Mouse (Mus musculus) G1E (cell line): ENCODE data around the gene Abca17. TPM values are rescaled to one million over a fixed set of nuclear protein-coding genes. Genes with fewer than 3 reads are reported as not detected.

Experiments
- ATAC-seq: 2 replicates; pipeline ENCODE4 v1.8.0; 2016; ENCODE audit warnings: mild to moderate bottlenecking; ENCODE audit not compliant: insufficient number of reproducible peaks, poor library complexity, low FRiP score, severe bottlenecking; ENCODE audit errors: extremely low read depth
- DNase-seq: peaks from one replicate; pipeline ENCODE4 v3.0.0; 2012; ENCODE audit warnings: low spot score
- H3K27me3 ChIP-seq: 2 replicates; pipeline ENCODE4 v1.6.1; 2012; ENCODE audit warnings: mild to moderate bottlenecking, low read length, inconsistent platforms; ENCODE audit not compliant: insufficient read depth
- H3K36me3 ChIP-seq: replicated peaks from 2 replicates; pipeline ENCODE3; 2012; ENCODE audit warnings: mild to moderate bottlenecking, inconsistent platforms
- H3K4me1 ChIP-seq: 2 replicates; pipeline ENCODE4 v1.6.1; 2012; ENCODE audit warnings: low read depth, low read length, inconsistent platforms, mixed read lengths; ENCODE audit not compliant: insufficient read depth
- H3K4me3 ChIP-seq: 2 replicates; pipeline ENCODE4 v1.5.1; 2012; ENCODE audit warnings: low read depth, mild to moderate bottlenecking, inconsistent platforms, low read length, moderate library complexity, mixed read lengths
- H3K9me3 ChIP-seq: replicated peaks from 2 replicates; pipeline ENCODE4 v1.6.1; 2012; ENCODE audit warnings: inconsistent platforms
- CTCF ChIP-seq: IDR thresholded peaks from 2 replicates; pipeline ENCODE4 v1.5.1; 2012; ENCODE audit warnings: low read depth, low read length, inconsistent platforms, mixed read lengths
- GATA1 ChIP-seq: IDR thresholded peaks from 2 replicates; pipeline ENCODE4 v1.6.1; 2012; ENCODE audit warnings: borderline replicate concordance, low read length, inconsistent platforms, mixed read lengths
- GATA2 ChIP-seq: IDR thresholded peaks from 2 replicates; pipeline ENCODE4 v1.6.1; 2012; ENCODE audit warnings: low read depth, low read length, inconsistent platforms, borderline replicate concordance
- POLR2AphosphoS5 ChIP-seq: IDR thresholded peaks from 2 replicates; pipeline ENCODE4 v1.6.1; 2012; ENCODE audit warnings: low read depth, low read length, inconsistent platforms; ENCODE audit not compliant: insufficient replicate concordance
- TAL1 ChIP-seq: conservative IDR thresholded peaks from 2 replicates; pipeline ENCODE4 v1.6.1; 2012; ENCODE audit warnings: low read depth, low read length, inconsistent platforms, mixed read lengths
- polyA plus RNA-seq: library from polyadenylated mRNA; stranded (reverse); fragments of >175 nt; gene quantifications from 2 replicates; pipeline ENCODE4 v1.2.3, GENCODE M21; 2012
- total RNA-seq, 2 experiments: library from RNA; stranded (forward) in 1 of 2; stranded (reverse) in 1 of 2; fragments of 200-1000 nt in 1 of 2; fragments of >200 nt in 1 of 2; fragmentation: Nextera tagmentation in 1 of 2; gene quantifications; 2 replicates each; pipeline ENCODE4 v1.2.3; 2014 to 2017

The Abca17 gene
- total and polyA plus RNA-seq, 3 experiments: under 0.01 TPM; not detected in 2

DNA sequence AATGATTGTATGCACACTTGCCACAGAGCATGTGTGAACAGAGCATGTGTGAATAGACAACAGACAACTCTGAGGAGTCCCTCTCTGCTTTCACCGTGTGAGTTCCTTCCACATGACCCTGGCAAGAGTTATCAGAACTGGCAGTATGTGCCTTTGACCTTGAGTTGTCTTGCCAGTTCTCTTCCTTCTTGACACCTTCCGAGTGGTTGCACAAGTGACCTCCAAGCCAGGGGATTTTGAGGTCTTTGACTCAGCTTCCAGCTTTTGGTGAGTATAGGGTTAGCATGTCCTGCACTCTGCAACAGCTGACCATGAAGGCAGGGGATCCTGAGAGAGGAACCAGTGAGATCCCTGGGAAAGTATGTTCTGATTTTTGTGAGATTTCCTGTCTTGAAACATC lies 27.6 kb upstream of the Abca17 start:
- H3K4me3 ChIP-seq: no peak overlapping the region
- no peaks in the 10 kb centered on the region for H3K27me3 ChIP-seq
- DNase-seq (no peak), ATAC-seq (no peak)
- H3K4me1 ChIP-seq: peaks cover 5% of the 10 kb centered on the region; the same call in 1 of the 2 replicates
- H3K36me3 ChIP-seq: peaks cover 89% of the 10 kb centered on the region
- no peak for TF ChIP-seq POLR2AphosphoS5
- no peak for TF ChIP-seq GATA1
- TF ChIP-seq GATA2: no peak
- TF ChIP-seq CTCF: no peak
- TF ChIP-seq TAL1: no peak
- H3K9me3 ChIP-seq: no peaks in the 10 kb centered on the region

DNA sequence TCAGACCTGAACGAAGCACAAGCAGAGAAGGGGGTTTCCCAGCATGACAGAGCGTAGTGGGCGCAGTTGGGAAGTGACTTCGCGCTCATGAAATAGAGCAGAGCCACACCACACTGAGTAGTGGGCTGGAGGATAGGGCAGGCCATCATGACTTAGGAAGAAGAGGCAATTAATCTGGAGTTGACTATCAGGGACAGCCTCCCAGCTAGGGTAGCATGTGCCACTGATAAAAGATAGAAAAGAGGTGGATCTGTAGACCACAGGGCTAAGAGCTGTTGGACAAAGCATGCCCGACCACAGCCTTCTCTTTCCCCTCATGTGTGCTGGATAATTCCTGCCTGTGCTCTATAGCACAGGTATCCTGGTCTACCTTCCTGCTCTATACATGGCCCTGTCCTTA lies 25.0 kb upstream of the Abca17 start:
- ATAC-seq: no peak
- Histone ChIP-seq H3K4me3 (no peak overlapping the region), H3K9me3 (no peaks in the 10 kb centered on the region), H3K4me1 (peaks cover 5% of the 10 kb centered on the region; the same call in 1 of the 2 replicates), H3K36me3 (peaks cover 89% of the 10 kb centered on the region), H3K27me3 (no peaks in the 10 kb centered on the region)
- no peak for DNase-seq
- no peak for TF ChIP-seq POLR2AphosphoS5
- TF ChIP-seq CTCF: no peak
- no peak for TF ChIP-seq TAL1
- no peak for TF ChIP-seq GATA2
- no peak for TF ChIP-seq GATA1

DNA sequence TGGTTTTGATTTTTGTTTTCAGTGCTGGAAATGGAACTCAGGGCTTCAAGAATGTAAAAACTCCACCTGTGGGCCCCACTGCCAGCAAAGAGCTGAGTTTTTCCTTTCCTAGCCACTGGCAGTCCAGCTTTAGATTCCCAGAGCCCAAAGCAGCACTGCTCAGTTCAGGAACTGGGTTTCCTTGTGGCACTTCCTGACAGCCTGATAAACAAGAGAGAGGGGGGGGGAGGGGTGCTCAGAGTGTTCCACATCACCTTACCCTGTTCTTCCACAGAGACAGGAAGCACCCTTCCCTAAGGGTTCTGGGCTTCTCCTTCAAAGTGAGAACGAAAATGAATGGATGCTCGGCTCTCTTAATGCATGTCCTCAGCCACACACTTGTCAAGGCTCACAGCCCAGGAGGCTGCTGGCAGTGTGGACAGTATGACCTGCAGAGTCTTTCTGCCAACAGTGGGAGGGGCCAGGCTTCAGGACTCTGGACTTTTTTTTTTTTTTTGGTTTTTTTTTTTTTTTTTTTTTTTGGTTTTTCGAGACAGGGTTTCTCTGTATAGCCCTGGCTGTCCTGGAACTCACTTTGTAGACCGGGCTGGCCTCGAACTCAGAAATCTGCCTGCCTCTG lies 24.3 kb upstream of the Abca17 start:
- H3K4me3 ChIP-seq: no peak overlapping the region
- no peak for DNase-seq
- H3K27me3 ChIP-seq: no peaks in the 10 kb centered on the region
- TF ChIP-seq GATA2 (no peak), TAL1 (no peak), GATA1 (no peak), CTCF (no peak), POLR2AphosphoS5 (no peak)
- no peak for ATAC-seq
- no peaks in the 10 kb centered on the region for H3K9me3 ChIP-seq
- peaks cover 5% of the 10 kb centered on the region; the same call in 1 of the 2 replicates for H3K4me1 ChIP-seq
- peaks cover 93% of the 10 kb centered on the region for H3K36me3 ChIP-seq

DNA sequence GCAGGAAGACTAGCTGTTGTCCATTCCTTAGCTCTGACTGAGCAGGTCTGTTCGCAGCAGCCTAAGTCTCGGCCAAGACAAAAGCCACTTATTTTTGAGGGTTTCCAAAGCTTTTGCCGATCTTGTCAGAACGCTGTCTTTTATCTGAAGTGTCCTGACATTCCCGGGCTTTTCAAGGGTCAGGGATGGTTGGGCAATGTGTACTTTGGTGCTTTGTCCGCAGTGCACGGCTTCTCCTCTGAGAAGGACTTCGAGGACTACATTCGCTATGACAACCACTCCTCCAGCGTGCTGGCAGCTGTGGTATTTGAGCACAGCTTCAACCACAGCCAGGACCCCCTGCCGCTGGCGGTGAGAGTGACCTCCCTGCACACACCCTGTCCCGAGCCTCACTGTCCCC lies 15.0 kb upstream of the Abca17 start:
- no peak for ATAC-seq
- DNase-seq: no peak
- Histone ChIP-seq H3K9me3 (no peaks in the 10 kb centered on the region), H3K36me3 (peaks cover 78% of the 10 kb centered on the region), H3K4me1 (0 out of 2 replicates have a peak, but pooled peaks cover 1% of the 10 kb centered on the region), H3K4me3 (no peak overlapping the region), H3K27me3 (no peaks in the 10 kb centered on the region)
- TF ChIP-seq GATA2: no peak
- TF ChIP-seq POLR2AphosphoS5: no peak
- TF ChIP-seq GATA1: no peak
- no peak for TF ChIP-seq CTCF
- no peak for TF ChIP-seq TAL1

DNA sequence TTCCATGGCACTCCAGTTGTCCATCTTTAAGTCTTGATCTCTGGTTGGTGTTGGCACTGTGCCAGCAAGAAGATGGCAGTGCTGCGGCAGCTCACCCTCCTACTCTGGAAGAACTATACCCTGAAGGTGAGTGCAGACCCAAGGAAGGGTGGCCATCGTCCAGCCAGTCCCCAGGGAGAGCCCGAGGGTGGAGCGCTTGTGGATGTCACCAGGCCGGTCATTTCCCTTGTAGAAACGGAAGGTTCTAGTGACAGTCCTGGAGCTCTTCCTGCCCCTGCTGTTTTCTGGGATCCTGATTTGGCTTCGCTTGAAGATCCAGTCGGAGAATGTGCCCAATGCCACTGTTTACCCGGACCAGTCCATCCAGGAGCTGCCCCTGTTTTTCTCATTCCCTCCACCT lies 13.6 kb upstream of the Abca17 start:
- DNase-seq (no peak), ATAC-seq (no peak)
- Histone ChIP-seq H3K4me3 (no peak overlapping the region), H3K4me1 (peaks cover 5% of the 10 kb centered on the region; the same call in 1 of the 2 replicates), H3K27me3 (no peaks in the 10 kb centered on the region), H3K36me3 (peaks cover 85% of the 10 kb centered on the region), H3K9me3 (no peaks in the 10 kb centered on the region)
- TF ChIP-seq GATA2 (no peak), POLR2AphosphoS5 (no peak), TAL1 (no peak), GATA1 (no peak), CTCF (no peak)

DNA sequence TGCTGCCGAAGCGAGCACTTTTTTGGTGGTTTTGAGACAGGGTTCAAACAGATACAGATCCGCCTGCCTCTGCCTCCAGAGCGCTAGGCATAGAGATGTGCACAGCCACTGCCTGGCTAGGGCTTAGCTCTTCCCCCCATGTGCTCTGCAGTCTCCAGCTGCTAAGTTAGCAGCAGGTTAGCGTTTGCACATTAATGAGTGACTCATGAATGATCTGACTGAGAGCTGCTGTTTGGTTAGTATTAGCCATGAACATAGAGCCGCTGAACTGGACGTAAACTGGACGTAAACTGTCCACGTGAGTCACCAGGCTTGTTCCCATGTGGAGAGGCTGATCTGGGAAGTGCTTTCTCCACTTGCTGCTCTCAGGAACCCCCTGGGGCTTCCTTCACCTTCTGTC lies 11.7 kb upstream of the Abca17 start:
- no peaks in the 10 kb centered on the region for H3K27me3 ChIP-seq
- no peak overlapping the region for H3K4me3 ChIP-seq
- no peak for ATAC-seq
- H3K9me3 ChIP-seq: no peaks in the 10 kb centered on the region
- H3K4me1 ChIP-seq: peaks cover 5% of the 10 kb centered on the region
- TF ChIP-seq POLR2AphosphoS5 (no peak), GATA2 (no peak), GATA1 (no peak), CTCF (no peak), TAL1 (no peak)
- no peak for DNase-seq
- peaks cover 93% of the 10 kb centered on the region for H3K36me3 ChIP-seq
